Mouse (Mus musculus): ENCODE data around the gene Mup16. TPM values are rescaled to one million over a fixed set of nuclear protein-coding genes. Genes with fewer than 3 reads are reported as not detected.
A peak's percentile ranks its signal among the peaks of the same experiment; 100 is the strongest.
"Not testable (repeated sequence)": the region's sequence is repeated elsewhere in the genome, so short reads cannot be mapped to it uniquely, and the experiment has no call there.

The Mup16 gene
- not detected in 2 replicates for polyA plus RNA-seq (2015; fragmentation: Nextera tagmentation; extraction: Ambion mirVana)

DNA sequence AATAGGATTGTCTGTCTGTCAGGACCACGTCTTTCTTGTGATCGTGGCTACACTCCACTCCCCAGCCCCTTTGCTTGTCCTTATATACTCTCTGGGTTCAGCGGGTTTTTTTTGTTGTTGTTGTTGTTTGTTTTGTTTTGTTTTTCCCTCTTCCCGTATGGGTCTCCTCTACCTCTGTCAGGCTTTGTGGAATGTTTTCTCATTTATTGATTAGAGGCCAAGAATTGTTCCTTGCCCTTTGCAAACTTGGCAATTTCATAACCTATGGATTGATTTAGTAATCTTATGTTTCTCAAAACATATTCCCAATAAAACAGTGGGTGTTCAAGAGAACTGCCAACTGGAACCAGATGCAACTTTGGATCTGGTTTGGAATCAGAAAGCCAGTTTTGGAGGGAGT is at the start of gene Mup16:
Mup16 (minus strand) TSS at position 101 of the 400 bp plus-strand sequence.
- not testable (repeated sequence) for H3K9ac ChIP-seq (replicated peaks; ENCODE audit: low read depth); DNase-seq (ENCODE audit: low spot score); H3K27ac ChIP-seq (ENCODE audit: low read length); ATAC-seq; H3K4me2 ChIP-seq (replicated peaks; ENCODE audit: low read depth, low read length); H3K36me3 ChIP-seq (ENCODE audit: insufficient read depth, low read length); H3K27me3 ChIP-seq (replicated peaks; ENCODE audit: insufficient read depth, low read length); H3K4me1 ChIP-seq (ENCODE audit: insufficient read depth, low read depth, low read length); H3K4me3 ChIP-seq (ENCODE audit: low read depth, low read length); H3K9me3 ChIP-seq (ENCODE audit: low read length)
- 67% methylated on average over 2 of the region's 4 CpGs for WGBS

DNA sequence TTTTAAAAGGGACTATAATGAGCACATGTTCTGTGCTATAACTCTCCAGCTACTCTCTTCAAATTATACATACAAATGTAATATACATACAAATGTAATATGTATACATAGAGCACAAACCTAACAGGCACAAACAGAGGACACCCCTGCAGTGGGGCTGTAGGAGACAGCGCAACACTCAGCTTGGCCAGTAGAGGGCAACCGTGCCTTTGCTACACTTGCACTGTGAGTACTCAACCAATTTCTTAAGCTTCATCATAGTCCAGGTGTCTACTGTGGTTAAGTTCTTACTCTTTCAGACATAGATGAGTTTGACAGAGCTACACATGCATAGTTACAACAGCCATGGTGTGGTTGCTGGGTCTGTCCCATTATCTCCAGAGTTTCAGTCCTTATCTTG is 36.6 kb upstream of the Mup16 start:
- not testable (repeated sequence) for H3K4me3 ChIP-seq (ENCODE audit: low read depth, low read length); H3K27me3 ChIP-seq (replicated peaks; ENCODE audit: insufficient read depth, low read length); H3K9ac ChIP-seq (replicated peaks; ENCODE audit: low read depth); H3K36me3 ChIP-seq (ENCODE audit: insufficient read depth, low read length); H3K9me3 ChIP-seq (ENCODE audit: low read length); H3K27ac ChIP-seq (ENCODE audit: low read length); H3K4me2 ChIP-seq (replicated peaks; ENCODE audit: low read depth, low read length); ATAC-seq; H3K4me1 ChIP-seq (ENCODE audit: insufficient read depth, low read depth, low read length); DNase-seq (ENCODE audit: low spot score)
- 40% methylated on average over 2 of the region's 2 CpGs for WGBS
- TF ChIP-seq CTCF (IDR thresholded peaks at IDR 0.05): peak; percentile 38

Other genes with a start within 250 kb of the Mup16 start
- gene Mup14, start 215.5 kb downstream of the Mup16 start, polyA plus RNA-seq (2015; fragmentation: Nextera tagmentation; extraction: Ambion mirVana): not detected in 2 replicates
- not detected in 2 replicates for gene Mup15, start 79.8 kb downstream of the Mup16 start, polyA plus RNA-seq (2015; fragmentation: Nextera tagmentation; extraction: Ambion mirVana)
- gene Mup17, start 76.3 kb upstream of the Mup16 start, polyA plus RNA-seq (2015; fragmentation: Nextera tagmentation; extraction: Ambion mirVana): not detected in 2 replicates
- gene Mup18, start 154.6 kb upstream of the Mup16 start, polyA plus RNA-seq (2015; fragmentation: Nextera tagmentation; extraction: Ambion mirVana): not detected in 2 replicates

Data from lung, postnatal 0 days (tissue).